Mouse (Mus musculus) liver, adult 2 months (tissue): ENCODE results near the gene Ncam1. TPM values are rescaled to one million over a fixed set of nuclear protein-coding genes. Genes with fewer than 3 reads are reported as not detected.

Source experiments
- DNase-seq: peaks from one replicate; pipeline ENCODE4 v3.0.0-alpha.2; 2011; ENCODE audit warnings: low read depth, low spot score; ENCODE audit errors: extremely low read depth
- H3K27ac ChIP-seq: fragments of 200-500 bp; replicated peaks from 2 replicates; pipeline ENCODE4 v1.5.1; 2012; ENCODE audit warnings: low read depth, mild to moderate bottlenecking, control low read depth, inconsistent platforms, low read length; ENCODE audit not compliant: insufficient read depth
- H3K27me3 ChIP-seq: fragments of 200-500 bp; 2 replicates; pipeline ENCODE4 v1.6.1; 2012; ENCODE audit warnings: mild to moderate bottlenecking, moderate library complexity, low read length, inconsistent platforms; ENCODE audit not compliant: control insufficient read depth, insufficient read depth
- H3K36me3 ChIP-seq: fragments of 200-500 bp; 2 replicates; pipeline ENCODE4 v1.6.1; 2012; ENCODE audit warnings: low read length, inconsistent platforms; ENCODE audit not compliant: control insufficient read depth, insufficient read depth
- H3K4me1 ChIP-seq: fragments of 200-500 bp; 2 replicates; pipeline ENCODE4 v1.6.1; 2011; ENCODE audit warnings: low read length; ENCODE audit not compliant: control insufficient read depth, insufficient read depth
- H3K4me3 ChIP-seq: fragments of 200-500 bp; 2 replicates; pipeline ENCODE4 v1.5.1; 2011; ENCODE audit warnings: low read depth, mild to moderate bottlenecking, control low read depth, low read length, moderate library complexity; ENCODE audit not compliant: insufficient read depth
- H3K79me2 ChIP-seq: fragments of 200-500 bp; 2 replicates; pipeline ENCODE4 v1.6.1; 2012; ENCODE audit warnings: inconsistent platforms, mild to moderate bottlenecking, low read length, moderate library complexity; ENCODE audit not compliant: control insufficient read depth, insufficient read depth
- H3K9ac ChIP-seq: fragments of 200-500 bp; 2 replicates; pipeline ENCODE4 v1.6.1; 2012; ENCODE audit warnings: low read depth, mild to moderate bottlenecking, control low read depth, inconsistent platforms, low read length
- CTCF ChIP-seq: fragments of 200-500 bp; IDR thresholded peaks from 2 replicates; pipeline ENCODE4 v1.5.1; 2011; ENCODE audit warnings: low read depth, low read length, control low read depth
- POLR2A ChIP-seq: fragments of 200-500 bp; IDR thresholded peaks from 2 replicates; pipeline ENCODE4 v1.6.1; 2011; ENCODE audit warnings: low read length, control low read depth; ENCODE audit not compliant: insufficient read depth; ENCODE audit errors: extremely low read depth
- WGBS: fragments of 180-500 bp; shearing (Covaris S2); methylation state at CpG from one replicate; pipeline ENCODE4 v1.1.7; 2018; 5-methylcytosine and 5-hydroxymethylcytosine counted together
- polyA plus RNA-seq: library from polyadenylated mRNA; depleted of rRNA; stranded (reverse); fragments of >200 nt; gene quantifications from 2 replicates; pipeline ENCODE4 v1.2.3, GENCODE M21; 2012
- total RNA-seq: library from RNA; depleted of rRNA; stranded (reverse); fragments of >200 nt; gene quantifications from 2 replicates; pipeline ENCODE4 v1.2.3, GENCODE M21; 2014

The Ncam1 gene
- total and polyA plus RNA-seq, 2 experiments, result 0.07 to 0.18 TPM

DNA sequence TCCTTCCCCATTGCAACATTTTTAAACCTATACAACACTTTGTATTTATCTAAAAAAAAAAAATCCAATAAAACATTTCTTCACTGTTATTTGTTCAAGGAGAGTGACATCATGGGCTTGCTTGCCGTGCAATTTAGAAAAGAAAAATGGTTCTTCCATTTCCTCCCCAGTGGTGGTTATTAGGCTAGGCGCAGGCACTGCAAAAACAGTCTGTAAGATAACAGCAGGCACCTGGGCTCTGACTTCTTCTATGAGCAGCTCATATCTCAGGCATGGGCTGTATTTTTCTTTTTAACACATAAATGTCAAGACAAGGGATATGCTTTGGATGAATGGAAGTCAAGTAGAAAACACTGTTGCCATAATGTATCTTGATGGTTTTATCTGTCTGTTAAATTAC lies 192.0 kb downstream of the Ncam1 start:
- H3K4me1 ChIP-seq, result no peaks in the 10 kb centered on the region
- no peak overlapping the region for H3K27ac ChIP-seq
- H3K36me3 ChIP-seq, result no peaks in the 10 kb centered on the region
- H3K4me3 ChIP-seq, result no peak overlapping the region
- H3K27me3 ChIP-seq, result no peaks in the 10 kb centered on the region
- H3K9ac ChIP-seq, result no peak overlapping the region
- H3K79me2 ChIP-seq, result no peaks in the 10 kb centered on the region
- 62% methylated on average over 2 of the region's 2 CpGs for WGBS
- TF ChIP-seq POLR2A, result no peak
- TF ChIP-seq CTCF, result no peak
- no peak for DNase-seq

DNA sequence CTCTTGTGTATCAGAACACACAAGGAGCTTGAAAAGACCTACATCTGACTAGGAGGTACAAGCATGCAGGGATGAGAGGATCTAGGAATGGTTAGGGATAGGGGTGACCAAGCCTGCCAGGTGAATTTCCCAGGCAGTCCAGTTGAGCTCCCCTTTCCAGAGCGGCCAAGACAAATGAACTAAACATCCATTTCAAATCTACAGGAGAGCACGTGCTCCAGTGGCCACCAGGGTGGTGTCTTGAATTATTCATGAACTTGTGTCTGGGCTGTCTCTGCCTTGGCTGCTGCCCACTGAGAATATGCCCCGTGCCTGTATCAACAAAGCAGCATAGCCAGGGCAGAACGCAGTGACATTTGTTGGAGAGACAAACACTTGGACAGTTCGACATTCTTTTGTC lies 192.4 kb downstream of the Ncam1 start:
- Histone ChIP-seq H3K27ac (no peak overlapping the region), H3K9ac (no peak overlapping the region), H3K36me3 (no peaks in the 10 kb centered on the region), H3K4me3 (no peak overlapping the region), H3K79me2 (no peaks in the 10 kb centered on the region), H3K4me1 (no peaks in the 10 kb centered on the region), H3K27me3 (no peaks in the 10 kb centered on the region)
- WGBS, result 51% methylated on average over 5 of the region's 5 CpGs
- no peak for TF ChIP-seq POLR2A
- no peak for TF ChIP-seq CTCF
- DNase-seq, result no peak

DNA sequence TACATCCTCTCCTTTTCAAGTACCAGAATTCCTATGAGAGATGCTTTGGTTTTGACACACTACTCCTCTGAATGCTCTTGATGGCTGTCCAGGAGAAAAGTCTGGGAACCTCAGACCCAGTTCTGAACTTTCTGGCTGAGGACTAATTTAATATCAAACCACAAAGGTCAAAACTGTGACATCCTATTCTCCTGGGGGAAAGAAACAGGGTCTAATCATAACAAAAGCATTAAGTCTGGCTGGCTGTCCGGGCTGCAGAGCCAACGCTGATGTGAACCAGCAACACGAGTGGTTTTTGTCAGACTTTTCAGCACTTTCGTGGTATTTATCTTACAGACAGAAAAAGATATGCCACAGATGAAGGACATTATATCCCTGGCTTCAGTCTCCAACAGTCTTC lies 192.9 kb downstream of the Ncam1 start:
- DNase-seq, result no peak
- no peak overlapping the region for H3K27ac ChIP-seq
- no peaks in the 10 kb centered on the region for H3K27me3 ChIP-seq
- WGBS, result 73% methylated on average over 4 of the region's 4 CpGs
- TF ChIP-seq CTCF (no peak), POLR2A (no peak)
- H3K79me2 ChIP-seq, result no peaks in the 10 kb centered on the region
- H3K9ac ChIP-seq, result no peak overlapping the region
- no peak overlapping the region for H3K4me3 ChIP-seq
- no peaks in the 10 kb centered on the region for H3K36me3 ChIP-seq
- no peaks in the 10 kb centered on the region for H3K4me1 ChIP-seq

DNA sequence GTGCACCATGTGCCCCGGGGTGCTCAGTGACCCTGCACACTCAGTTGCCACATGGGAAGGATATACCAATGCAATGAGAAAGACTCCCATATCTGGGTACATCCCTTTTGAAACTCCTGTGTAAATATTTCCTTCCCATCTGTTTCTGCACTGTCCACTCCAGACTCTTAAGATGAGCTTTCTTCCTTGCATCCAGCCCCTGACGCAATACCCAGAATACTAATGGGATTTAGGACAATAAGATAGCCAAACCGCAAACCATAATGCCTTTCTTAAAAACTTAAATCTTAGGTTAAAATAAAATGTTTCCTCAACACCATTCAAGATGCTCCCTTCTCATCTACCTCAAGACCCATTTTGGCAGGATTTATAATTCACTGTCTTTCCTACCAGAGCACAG lies 193.4 kb downstream of the Ncam1 start:
- H3K36me3 ChIP-seq, result no peaks in the 10 kb centered on the region
- H3K9ac ChIP-seq, result no peak overlapping the region
- WGBS, result 88% methylated on average over 3 of the region's 3 CpGs
- H3K4me1 ChIP-seq, result no peaks in the 10 kb centered on the region
- no peak for DNase-seq
- no peaks in the 10 kb centered on the region for H3K27me3 ChIP-seq
- TF ChIP-seq CTCF (no peak), POLR2A (no peak)
- H3K27ac ChIP-seq, result no peak overlapping the region
- no peaks in the 10 kb centered on the region for H3K79me2 ChIP-seq
- no peak overlapping the region for H3K4me3 ChIP-seq

DNA sequence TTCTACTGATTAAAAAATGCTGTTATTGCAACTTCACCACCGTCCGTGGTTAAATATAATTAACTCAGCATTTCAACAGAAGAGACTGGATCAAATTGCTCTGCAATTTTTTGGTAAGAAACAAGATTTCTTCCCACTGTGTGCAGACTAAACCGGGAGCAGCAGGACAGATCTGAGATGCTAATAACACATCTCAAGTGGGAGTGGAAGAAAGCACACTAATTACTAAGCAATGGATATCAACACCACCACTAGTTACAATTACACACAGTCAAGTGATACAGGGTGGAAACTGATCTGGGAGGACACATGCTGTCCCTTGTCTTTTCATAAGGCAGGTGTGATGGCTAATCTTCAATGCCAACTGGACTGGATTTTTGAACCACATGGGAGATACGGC lies 197.5 kb downstream of the Ncam1 start:
- H3K27ac ChIP-seq, result no peak overlapping the region
- H3K79me2 ChIP-seq, result no peaks in the 10 kb centered on the region
- 76% methylated on average over 4 of the region's 4 CpGs for WGBS
- TF ChIP-seq POLR2A (no peak), CTCF (no peak)
- no peaks in the 10 kb centered on the region for H3K4me1 ChIP-seq
- DNase-seq, result no peak
- no peak overlapping the region for H3K4me3 ChIP-seq
- no peaks in the 10 kb centered on the region for H3K27me3 ChIP-seq
- H3K9ac ChIP-seq, result no peak overlapping the region
- H3K36me3 ChIP-seq, result no peaks in the 10 kb centered on the region

DNA sequence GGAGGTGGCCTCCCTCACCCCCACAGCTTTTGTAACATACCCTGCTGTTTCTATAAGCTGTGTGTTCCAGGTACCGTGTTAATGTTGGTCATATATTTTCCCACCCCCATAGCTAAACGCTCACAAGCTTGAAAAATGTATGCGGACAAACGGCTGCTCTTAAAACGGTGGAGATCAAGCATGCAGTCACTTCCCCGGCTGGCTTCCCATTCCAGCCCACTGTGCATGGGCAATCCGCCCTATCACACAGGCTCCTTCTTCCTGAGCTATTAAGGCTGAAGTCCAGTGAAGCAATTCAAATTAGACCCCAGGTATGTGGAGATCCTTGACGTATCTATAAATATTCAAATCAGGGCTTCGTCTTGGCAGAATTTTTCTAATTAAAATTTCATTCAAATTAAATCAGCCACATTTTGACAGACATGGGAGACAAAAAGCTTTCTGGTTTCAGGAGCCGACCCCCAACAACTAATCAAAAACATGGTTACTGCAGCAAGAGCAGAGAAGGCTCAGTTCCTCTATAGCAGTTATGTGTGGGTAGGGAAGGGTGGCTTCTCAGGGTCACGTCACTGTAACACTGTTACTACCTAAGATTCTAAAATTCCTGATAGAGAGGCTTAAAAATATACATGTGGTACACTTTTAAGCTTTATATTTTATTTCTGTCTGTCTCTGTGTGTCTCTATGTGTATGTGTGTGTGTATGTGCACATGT lies 202.9 kb downstream of the Ncam1 start:
- Histone ChIP-seq H3K4me3 (no peak overlapping the region), H3K79me2 (no peaks in the 10 kb centered on the region), H3K27me3 (no peaks in the 10 kb centered on the region), H3K4me1 (peaks cover 2% of the 10 kb centered on the region; the same call in 1 of the 2 replicates), H3K36me3 (no peaks in the 10 kb centered on the region), H3K27ac (no peak overlapping the region), H3K9ac (no peak overlapping the region)
- no peak for TF ChIP-seq POLR2A
- no peak for TF ChIP-seq CTCF
- 88% methylated on average over 11 of the region's 11 CpGs for WGBS
- DNase-seq, result no peak
